Mouse (Mus musculus) 416B (cell line): ENCODE measurements at regions not wholly inside any gene's neighbourhood (a gene's known extent, or its start where the extent isn't known, plus 50 kb on each side); places are given as distances from the start of the nearest gene placed in this dataset.

Source experiments
- DNase-seq: peaks from one replicate; pipeline ENCODE4 v3.0.0; 2011; ENCODE audit warnings: low read depth

GRCm38 (mm10) chr11:64579826-64580225 is 143.4 kb upstream of the F930015N05Rik start:
- no peak for DNase-seq

GRCm38 (mm10) chr11:64586056-64586455 is 149.6 kb upstream of the F930015N05Rik start:
- no peak for DNase-seq

- no peak for DNase-seq
These were observed 150.7 kb upstream of the F930015N05Rik start for GRCm38 (mm10) chr11:64587034-64587710.

- no peak for DNase-seq
These were observed 151.5 kb upstream of the F930015N05Rik start for GRCm38 (mm10) chr11:64587751-64588600.

- DNase-seq = no peak
These were observed 152.1 kb upstream of the F930015N05Rik start for GRCm38 (mm10) chr11:64588601-64588989.

- no peak for DNase-seq
These were observed 152.6 kb upstream of the F930015N05Rik start for GRCm38 (mm10) chr11:64589026-64589425.

- DNase-seq = no peak
These were observed 153.6 kb upstream of the F930015N05Rik start for GRCm38 (mm10) chr11:64590091-64590490.

GRCm38 (mm10) chr11:64592253-64592652 is 155.8 kb upstream of the F930015N05Rik start:
- DNase-seq = no peak

GRCm38 (mm10) chr11:64597305-64597704 is 160.9 kb upstream of the F930015N05Rik start:
- no peak for DNase-seq

- DNase-seq = peak; percentile 58
These were observed 162.7 kb upstream of the F930015N05Rik start for GRCm38 (mm10) chr11:64599178-64599577.

- DNase-seq = peak; percentile 97
These were observed 164.0 kb upstream of the F930015N05Rik start for GRCm38 (mm10) chr11:64600201-64601102.

GRCm38 (mm10) chr11:64609043-64609442 is 172.6 kb upstream of the F930015N05Rik start:
- DNase-seq = no peak

GRCm38 (mm10) chr11:64610724-64611123 is 174.3 kb upstream of the F930015N05Rik start:
- no peak for DNase-seq

GRCm38 (mm10) chr11:64615140-64615539 is 178.7 kb upstream of the F930015N05Rik start:
- no peak for DNase-seq

- DNase-seq = peak; percentile 30
These were observed 182.4 kb upstream of the F930015N05Rik start for GRCm38 (mm10) chr11:64618631-64619385.

- DNase-seq = no peak
These were observed 190.7 kb upstream of the F930015N05Rik start for GRCm38 (mm10) chr11:64627180-64627579.

GRCm38 (mm10) chr11:64640947-64641346 is 204.5 kb upstream of the F930015N05Rik start:
- DNase-seq = no peak

- DNase-seq = no peak
These were observed 206.7 kb upstream of the F930015N05Rik start for GRCm38 (mm10) chr11:64643171-64643570.

GRCm38 (mm10) chr11:64647938-64648337 is 211.5 kb upstream of the F930015N05Rik start:
- DNase-seq = no peak

- DNase-seq = no peak
These were observed 214.3 kb upstream of the F930015N05Rik start for GRCm38 (mm10) chr11:64650571-64651282.

- DNase-seq = no peak
These were observed 216.4 kb upstream of the F930015N05Rik start for GRCm38 (mm10) chr11:64652811-64653210.
